Mouse (Mus musculus) megakaryocyte, embryonic 14.5 days (primary cell): ENCODE measurements around the gene Bcl2.

Source experiments
- FLI1 ChIP-seq: IDR thresholded peaks from 2 replicates; pipeline ENCODE4 v1.6.1; 2012; ENCODE audit warnings: low read length, inconsistent platforms, mixed read lengths
- GATA1 ChIP-seq: IDR thresholded peaks from 3 replicates; pipeline ENCODE4 v1.6.1; 2012; ENCODE audit warnings: mixed read lengths, low read length, inconsistent platforms, borderline replicate concordance

DNA sequence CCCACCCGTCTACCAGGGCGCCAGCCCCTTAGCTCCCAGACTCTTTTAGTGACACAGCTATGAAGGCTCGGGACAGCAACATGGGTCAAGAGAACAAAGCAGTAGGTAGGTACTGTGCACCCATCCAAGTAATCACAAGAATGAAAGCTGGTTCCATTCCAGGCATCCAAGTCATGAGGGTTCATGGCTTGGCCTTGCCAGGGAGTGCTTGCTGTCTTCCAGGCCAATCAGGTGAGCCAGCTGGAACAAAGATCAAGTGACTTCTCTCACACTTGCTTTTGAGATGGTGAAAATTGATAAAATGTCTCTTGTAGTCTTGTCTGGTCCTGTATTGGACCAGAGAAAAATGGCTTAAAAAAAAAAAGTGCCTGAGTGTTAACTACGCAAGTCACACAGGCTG lies 26.7 kb upstream of the Bcl2 start:
- TF ChIP-seq GATA1 (no peak), FLI1 (no peak)
